Mouse (Mus musculus): Measurements from ENCODE around the gene Nudt1.
"Not testable (repeated sequence)": the region's sequence is repeated elsewhere in the genome, so short reads cannot be mapped to it uniquely, and the experiment has no call there.

The Nudt1 gene

GRCm38 (mm10) chr5:140338779-140339178, 17.3 kb downstream of the Nudt1 start:
- intact Hi-C loops (cut with DNase I): loop anchor here (5.0 kb wide), 1 partner anchor 501 kb away; no protein-coding TSS in a partner anchor

GRCm38 (mm10) chr5:140339836-140340235, 18.4 kb downstream of the Nudt1 start:
- intact Hi-C loops (cut with DNase I): loop anchor here (5.0 kb wide), 2 partner anchors 52 to 503 kb away; no protein-coding TSS in a partner anchor

GRCm38 (mm10) chr5:140342880-140343279, 21.4 kb downstream of the Nudt1 start:
- intact Hi-C loops (cut with DNase I): loop anchor here (5.0 kb wide), 1 partner anchor 49 kb away; no protein-coding TSS in a partner anchor

- intact Hi-C loops (cut with DNase I): no loop called here
Measured at GRCm38 (mm10) chr5:140345244-140345643, 23.8 kb downstream of the Nudt1 start.

GRCm38 (mm10) chr5:140346050-140346449, 24.6 kb downstream of the Nudt1 start:
- intact Hi-C loops (cut with DNase I): no loop called here

GRCm38 (mm10) chr5:140349882-140350281, 28.4 kb downstream of the Nudt1 start:
- intact Hi-C loops (cut with DNase I): no loop called here

GRCm38 (mm10) chr5:140350731-140351497, 29.5 kb downstream of the Nudt1 start:
- intact Hi-C loops (cut with DNase I): no loop called here

- intact Hi-C loops (cut with DNase I): no loop called here
Measured at GRCm38 (mm10) chr5:140352352-140352751, 30.9 kb downstream of the Nudt1 start.

GRCm38 (mm10) chr5:140355934-140356333, 34.5 kb downstream of the Nudt1 start:
- intact Hi-C loops (cut with DNase I): no loop called here

- intact Hi-C loops (cut with DNase I): no loop called here
Measured at GRCm38 (mm10) chr5:140357466-140357865, 36.0 kb downstream of the Nudt1 start.

- intact Hi-C loops (cut with DNase I): no loop called here
Measured at GRCm38 (mm10) chr5:140359930-140360674, 38.6 kb downstream of the Nudt1 start.

GRCm38 (mm10) chr5:140364415-140364814, 43.0 kb downstream of the Nudt1 start:
- intact Hi-C loops (cut with DNase I): no loop called here

- intact Hi-C loops (cut with DNase I): not testable (repeated sequence)
Measured at GRCm38 (mm10) chr5:140368126-140368525, 46.7 kb downstream of the Nudt1 start.

- intact Hi-C loops (cut with DNase I): no loop called here
Measured at GRCm38 (mm10) chr5:140368926-140369325, 47.5 kb downstream of the Nudt1 start.

- intact Hi-C loops (cut with DNase I): no loop called here
Measured at GRCm38 (mm10) chr5:140369466-140369865, 48.0 kb downstream of the Nudt1 start.

GRCm38 (mm10) chr5:140370446-140371254, 49.2 kb downstream of the Nudt1 start:
- intact Hi-C loops (cut with DNase I): no loop called here

- intact Hi-C loops (cut with DNase I): no loop called here
Measured at GRCm38 (mm10) chr5:140371671-140372070, 50.2 kb downstream of the Nudt1 start.

- intact Hi-C loops (cut with DNase I): no loop called here
Measured at GRCm38 (mm10) chr5:140373711-140374110, 52.3 kb downstream of the Nudt1 start.

GRCm38 (mm10) chr5:140374226-140374625, 52.8 kb downstream of the Nudt1 start:
- intact Hi-C loops (cut with DNase I): no loop called here

- intact Hi-C loops (cut with DNase I): no loop called here
Measured at GRCm38 (mm10) chr5:140375249-140375829, 53.9 kb downstream of the Nudt1 start.

Data from adrenal gland (tissue).